Mouse (Mus musculus): ENCODE data around the gene Ltbp2. TPM values are rescaled to one million over a fixed set of nuclear protein-coding genes. Genes with fewer than 3 reads are reported as not detected.

Ltbp2 gene
- polyA plus RNA-seq, 1 experiment from 2014 or later = 1.0 TPM

- WGBS = 81% methylated on average over 5 of the region's 5 CpGs
- Histone ChIP-seq H3K27ac (ENCODE audit: low read depth) (no peak overlapping the region), H3K4me2 (ENCODE audit: low read length) (no peak overlapping the region), H3K36me3 (ENCODE audit: control insufficient read depth, insufficient read depth, low read length) (no peaks in the 10 kb centered on the region), H3K4me3 (ENCODE audit: low read depth, low read length) (no peak overlapping the region), H3K4me1 (replicated peaks; ENCODE audit: control insufficient read depth, insufficient read depth, low read length) (peaks cover 2% of the 10 kb centered on the region; the same call in 1 of the 2 replicates), H3K27me3 (replicated peaks; ENCODE audit: control insufficient read depth, insufficient read depth, low read length) (no peaks in the 10 kb centered on the region), H3K9me3 (ENCODE audit: control insufficient read depth, low read length) (peaks cover 3% of the 10 kb centered on the region; the same call in 1 of the 2 replicates), H3K9ac (ENCODE audit: low read length) (no peak overlapping the region)
- ATAC-seq (replicated peaks; ENCODE audit: low FRiP score, low TSS enrichment, low read depth) (no peak), DNase-seq (ENCODE audit: low spot score) (no peak)
Measured at GRCm38 (mm10) chr12:84835626-84836025, 40.7 kb downstream of the Ltbp2 start.

- no peak overlapping the region for H3K4me3 ChIP-seq (ENCODE audit: low read depth, low read length)
- H3K4me2 ChIP-seq (ENCODE audit: low read length) = no peak overlapping the region
- WGBS = 70% methylated on average over 4 of the region's 4 CpGs
- peaks cover 3% of the 10 kb centered on the region; the same call in 1 of the 2 replicates for H3K9me3 ChIP-seq (ENCODE audit: control insufficient read depth, low read length)
- no peak overlapping the region for H3K27ac ChIP-seq (ENCODE audit: low read depth)
- DNase-seq (ENCODE audit: low spot score) (no peak), ATAC-seq (replicated peaks; ENCODE audit: low FRiP score, low TSS enrichment, low read depth) (no peak)
- H3K27me3 ChIP-seq (replicated peaks; ENCODE audit: control insufficient read depth, insufficient read depth, low read length) = no peaks in the 10 kb centered on the region
- no peaks in the 10 kb centered on the region for H3K36me3 ChIP-seq (ENCODE audit: control insufficient read depth, insufficient read depth, low read length)
- no peak overlapping the region for H3K9ac ChIP-seq (ENCODE audit: low read length)
- no peaks in the 10 kb centered on the region for H3K4me1 ChIP-seq (replicated peaks; ENCODE audit: control insufficient read depth, insufficient read depth, low read length)
Measured at GRCm38 (mm10) chr12:84834773-84835172, 41.6 kb downstream of the Ltbp2 start.

- no peaks in the 10 kb centered on the region for H3K4me1 ChIP-seq (replicated peaks; ENCODE audit: control insufficient read depth, insufficient read depth, low read length)
- no peaks in the 10 kb centered on the region for H3K9me3 ChIP-seq (ENCODE audit: control insufficient read depth, low read length)
- no peak overlapping the region for H3K27ac ChIP-seq (ENCODE audit: low read depth)
- H3K9ac ChIP-seq (ENCODE audit: low read length) = no peak overlapping the region
- H3K4me2 ChIP-seq (ENCODE audit: low read length) = no peak overlapping the region
- H3K27me3 ChIP-seq (replicated peaks; ENCODE audit: control insufficient read depth, insufficient read depth, low read length) = no peaks in the 10 kb centered on the region
- ATAC-seq (replicated peaks; ENCODE audit: low FRiP score, low TSS enrichment, low read depth) (no peak), DNase-seq (ENCODE audit: low spot score) (no peak)
- H3K4me3 ChIP-seq (ENCODE audit: low read depth, low read length) = no peak overlapping the region
- WGBS = 83% methylated on average over 10 of the region's 10 CpGs
- H3K36me3 ChIP-seq (ENCODE audit: control insufficient read depth, insufficient read depth, low read length) = no peaks in the 10 kb centered on the region
Measured at GRCm38 (mm10) chr12:84831648-84832047, 44.7 kb downstream of the Ltbp2 start.

DNA sequence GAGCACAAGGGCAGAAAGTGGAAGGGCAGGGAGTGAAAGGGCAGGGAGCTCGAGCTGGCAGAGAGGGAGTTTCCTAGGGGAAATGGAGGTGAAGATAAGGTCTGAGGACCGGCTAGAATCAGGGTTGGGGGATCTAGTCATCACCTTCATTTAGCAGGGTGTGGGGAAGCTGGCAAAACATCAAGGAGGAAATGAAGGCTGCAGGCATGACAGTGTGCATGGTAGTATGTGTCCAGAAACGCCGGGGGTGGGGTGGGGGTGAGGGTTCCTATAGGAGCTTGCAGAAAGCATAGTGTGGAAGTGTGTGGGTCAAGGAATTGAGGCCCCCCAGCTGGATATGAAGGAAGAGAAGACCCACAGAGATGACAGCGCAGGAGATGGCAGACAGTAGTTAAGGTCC is 45.2 kb downstream of the Ltbp2 start:
- WGBS = 72% methylated on average over 5 of the region's 5 CpGs

GRCm38 (mm10) chr12:84830438-84830837 is 45.9 kb downstream of the Ltbp2 start:
- no peaks in the 10 kb centered on the region for H3K27me3 ChIP-seq (replicated peaks; ENCODE audit: control insufficient read depth, insufficient read depth, low read length)
- WGBS = 94% methylated on average over 5 of the region's 5 CpGs
- no peaks in the 10 kb centered on the region for H3K9me3 ChIP-seq (ENCODE audit: control insufficient read depth, low read length)
- H3K36me3 ChIP-seq (ENCODE audit: control insufficient read depth, insufficient read depth, low read length) = no peaks in the 10 kb centered on the region
- H3K4me2 ChIP-seq (ENCODE audit: low read length) = no peak overlapping the region
- ATAC-seq (replicated peaks; ENCODE audit: low FRiP score, low TSS enrichment, low read depth) (no peak), DNase-seq (ENCODE audit: low spot score) (no peak)
- no peak overlapping the region for H3K4me3 ChIP-seq (ENCODE audit: low read depth, low read length)
- H3K4me1 ChIP-seq (replicated peaks; ENCODE audit: control insufficient read depth, insufficient read depth, low read length) = no peaks in the 10 kb centered on the region
- no peak overlapping the region for H3K9ac ChIP-seq (ENCODE audit: low read length)
- no peak overlapping the region for H3K27ac ChIP-seq (ENCODE audit: low read depth)

More for the DNA sequence above, 45.2 kb downstream of the Ltbp2 start:
- Histone ChIP-seq H3K9me3 (ENCODE audit: control insufficient read depth, low read length) (no peaks in the 10 kb centered on the region), H3K4me1 (replicated peaks; ENCODE audit: control insufficient read depth, insufficient read depth, low read length) (no peaks in the 10 kb centered on the region), H3K9ac (ENCODE audit: low read length) (no peak overlapping the region), H3K27me3 (replicated peaks; ENCODE audit: control insufficient read depth, insufficient read depth, low read length) (no peaks in the 10 kb centered on the region), H3K4me3 (ENCODE audit: low read depth, low read length) (no peak overlapping the region), H3K36me3 (ENCODE audit: control insufficient read depth, insufficient read depth, low read length) (no peaks in the 10 kb centered on the region), H3K27ac (ENCODE audit: low read depth) (no peak overlapping the region), H3K4me2 (ENCODE audit: low read length) (no peak overlapping the region)
- DNase-seq (ENCODE audit: low spot score) (no peak), ATAC-seq (replicated peaks; ENCODE audit: low FRiP score, low TSS enrichment, low read depth) (no peak)

DNA sequence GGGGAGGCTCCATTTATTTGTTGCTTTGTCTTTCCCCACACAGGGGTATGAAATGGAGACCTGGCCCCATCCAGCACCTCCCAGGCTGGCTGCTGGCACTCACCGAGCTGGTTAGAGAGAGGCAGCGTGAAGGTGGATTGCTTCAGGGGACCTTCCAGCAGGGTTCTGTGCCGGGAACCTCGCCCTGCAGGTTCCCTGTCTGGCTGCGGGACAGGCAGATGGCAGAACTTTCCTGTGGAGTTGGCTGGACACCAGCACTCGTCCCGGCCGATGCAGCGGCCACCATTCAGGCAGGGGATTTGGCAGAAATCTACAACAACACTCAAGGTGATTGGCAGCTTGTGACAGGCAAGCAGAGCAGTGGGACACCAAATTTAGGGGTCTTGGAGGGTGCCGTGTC is 46.4 kb downstream of the Ltbp2 start:
- H3K9me3 ChIP-seq (ENCODE audit: control insufficient read depth, low read length) = no peaks in the 10 kb centered on the region
- no peak overlapping the region for H3K9ac ChIP-seq (ENCODE audit: low read length)
- H3K4me1 ChIP-seq (replicated peaks; ENCODE audit: control insufficient read depth, insufficient read depth, low read length) = no peaks in the 10 kb centered on the region
- H3K4me3 ChIP-seq (ENCODE audit: low read depth, low read length) = no peak overlapping the region
- no peak for ATAC-seq (replicated peaks; ENCODE audit: low FRiP score, low TSS enrichment, low read depth)
- H3K27me3 ChIP-seq (replicated peaks; ENCODE audit: control insufficient read depth, insufficient read depth, low read length) = no peaks in the 10 kb centered on the region
- no peak for DNase-seq (ENCODE audit: low spot score)
- no peak overlapping the region for H3K4me2 ChIP-seq (ENCODE audit: low read length)
- no peak overlapping the region for H3K27ac ChIP-seq (ENCODE audit: low read depth)
- no peaks in the 10 kb centered on the region for H3K36me3 ChIP-seq (ENCODE audit: control insufficient read depth, insufficient read depth, low read length)
- 84% methylated on average over 10 of the region's 10 CpGs for WGBS

- WGBS = 82% methylated on average over 20 of the region's 20 CpGs
- H3K27ac ChIP-seq (ENCODE audit: low read depth) = no peak overlapping the region
- no peak overlapping the region for H3K4me3 ChIP-seq (ENCODE audit: low read depth, low read length)
- H3K4me1 ChIP-seq (replicated peaks; ENCODE audit: control insufficient read depth, insufficient read depth, low read length) = no peaks in the 10 kb centered on the region
- no peak for DNase-seq (ENCODE audit: low spot score)
- no peak for ATAC-seq (replicated peaks; ENCODE audit: low FRiP score, low TSS enrichment, low read depth)
- no peaks in the 10 kb centered on the region for H3K9me3 ChIP-seq (ENCODE audit: control insufficient read depth, low read length)
- no peak overlapping the region for H3K4me2 ChIP-seq (ENCODE audit: low read length)
- H3K36me3 ChIP-seq (ENCODE audit: control insufficient read depth, insufficient read depth, low read length) = no peaks in the 10 kb centered on the region
- H3K9ac ChIP-seq (ENCODE audit: low read length) = no peak overlapping the region
- no peaks in the 10 kb centered on the region for H3K27me3 ChIP-seq (replicated peaks; ENCODE audit: control insufficient read depth, insufficient read depth, low read length)
Measured at GRCm38 (mm10) chr12:84829109-84829724, 47.1 kb downstream of the Ltbp2 start.

DNA sequence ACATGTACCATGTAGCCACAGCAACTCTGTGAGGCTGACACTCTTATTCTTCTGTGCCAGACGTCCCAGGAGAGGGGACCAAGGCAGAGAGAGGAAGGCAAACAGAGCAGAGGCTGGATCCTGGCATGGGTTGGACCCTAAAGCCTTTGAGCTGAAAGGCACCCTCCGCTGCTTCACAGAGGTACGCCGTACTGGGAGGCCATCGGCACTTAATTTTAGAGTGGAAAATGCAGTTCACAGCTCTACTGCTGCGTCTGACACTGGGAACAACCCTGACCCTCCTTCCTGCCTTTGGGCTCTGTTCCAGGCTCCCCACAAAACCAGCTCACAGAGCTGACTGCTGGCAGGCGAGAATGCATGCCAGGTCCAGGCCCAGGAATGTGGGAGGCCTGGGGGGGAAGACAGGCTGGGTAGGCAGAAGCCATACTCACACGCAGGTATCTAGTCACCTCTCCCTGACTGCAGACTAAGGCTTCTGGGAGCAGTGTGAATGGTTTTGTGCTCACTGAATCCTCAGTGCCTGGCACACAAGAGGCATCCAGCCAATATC is 48.9 kb downstream of the Ltbp2 start:
- Histone ChIP-seq H3K4me3 (ENCODE audit: low read depth, low read length) (no peak overlapping the region), H3K4me2 (ENCODE audit: low read length) (no peak overlapping the region), H3K27me3 (replicated peaks; ENCODE audit: control insufficient read depth, insufficient read depth, low read length) (no peaks in the 10 kb centered on the region), H3K9me3 (ENCODE audit: control insufficient read depth, low read length) (no peaks in the 10 kb centered on the region), H3K27ac (ENCODE audit: low read depth) (no peak overlapping the region), H3K9ac (ENCODE audit: low read length) (no peak overlapping the region), H3K36me3 (ENCODE audit: control insufficient read depth, insufficient read depth, low read length) (no peaks in the 10 kb centered on the region), H3K4me1 (replicated peaks; ENCODE audit: control insufficient read depth, insufficient read depth, low read length) (no peaks in the 10 kb centered on the region)
- WGBS = 58% methylated on average over 8 of the region's 8 CpGs
- no peak for DNase-seq (ENCODE audit: low spot score)
- no peak for ATAC-seq (replicated peaks; ENCODE audit: low FRiP score, low TSS enrichment, low read depth)

- Histone ChIP-seq H3K4me3 (ENCODE audit: low read depth, low read length) (no peak overlapping the region), H3K27me3 (replicated peaks; ENCODE audit: control insufficient read depth, insufficient read depth, low read length) (no peaks in the 10 kb centered on the region), H3K9ac (ENCODE audit: low read length) (no peak overlapping the region), H3K4me1 (replicated peaks; ENCODE audit: control insufficient read depth, insufficient read depth, low read length) (no peaks in the 10 kb centered on the region), H3K4me2 (ENCODE audit: low read length) (no peak overlapping the region), H3K9me3 (ENCODE audit: control insufficient read depth, low read length) (no peaks in the 10 kb centered on the region), H3K36me3 (ENCODE audit: control insufficient read depth, insufficient read depth, low read length) (no peaks in the 10 kb centered on the region), H3K27ac (ENCODE audit: low read depth) (no peak overlapping the region)
- no peak for ATAC-seq (replicated peaks; ENCODE audit: low FRiP score, low TSS enrichment, low read depth)
- no peak for DNase-seq (ENCODE audit: low spot score)
- WGBS = 67% methylated on average over 5 of the region's 5 CpGs
Measured at GRCm38 (mm10) chr12:84824203-84824602, 52.1 kb downstream of the Ltbp2 start.
